Mouse (Mus musculus) kidney, postnatal 4 days (tissue): ENCODE results near the gene Phgr1.
A peak's percentile ranks its signal among the peaks of the same experiment; 100 is the strongest.

Source experiments
- DNase-seq, 2 experiments: peaks; one replicate each; pipeline ENCODE4 v3.0.0; 2021; ENCODE audit warnings: mixed read lengths in 2 of 2

Gene Phgr1

DNA sequence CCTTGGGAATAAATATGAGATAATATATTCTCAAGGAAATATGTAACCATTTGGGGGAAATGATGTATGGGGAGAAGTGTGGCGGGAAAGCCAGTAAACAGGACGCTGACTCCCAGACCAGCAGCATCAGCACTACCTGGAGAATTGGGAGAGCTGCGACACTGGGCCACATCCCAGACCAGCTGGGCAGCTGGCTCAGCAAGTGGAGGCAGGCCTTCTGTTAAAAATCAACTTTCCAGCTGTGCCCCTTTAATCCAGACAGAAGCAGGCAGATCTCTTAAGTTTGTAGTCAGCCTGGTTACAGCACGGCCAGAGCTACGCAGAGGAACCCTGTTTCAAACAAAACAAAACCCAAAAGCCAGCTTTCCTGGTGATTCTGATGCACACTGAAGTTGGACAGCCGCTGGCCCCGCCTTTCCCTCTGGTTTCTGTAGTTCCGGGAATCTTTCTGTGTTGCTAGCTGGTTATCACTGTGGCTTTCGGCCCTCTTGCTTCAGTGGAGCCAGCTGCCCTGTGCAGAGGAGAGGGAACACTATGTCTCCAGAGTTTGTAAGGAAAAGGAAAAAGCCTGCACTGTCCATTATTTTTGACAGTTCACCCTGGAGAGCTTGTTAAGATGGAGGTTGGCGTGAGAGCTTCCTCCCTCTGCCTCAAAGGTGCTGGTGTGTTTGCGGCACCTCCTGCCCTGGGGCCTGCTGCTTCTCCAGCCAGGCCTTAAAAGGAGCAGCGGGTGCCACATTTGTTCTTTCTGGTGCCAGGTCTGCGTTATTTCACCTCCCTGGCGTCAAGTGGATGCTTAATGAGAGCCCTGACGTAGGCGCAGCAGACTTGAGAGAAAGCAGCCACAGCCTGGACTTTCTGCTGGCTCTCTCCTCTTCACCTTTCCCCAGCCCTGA, 20.4 kb upstream of the Phgr1 start:
- DNase-seq, result peak in 1 of 2 experiments; percentile 1

DNA sequence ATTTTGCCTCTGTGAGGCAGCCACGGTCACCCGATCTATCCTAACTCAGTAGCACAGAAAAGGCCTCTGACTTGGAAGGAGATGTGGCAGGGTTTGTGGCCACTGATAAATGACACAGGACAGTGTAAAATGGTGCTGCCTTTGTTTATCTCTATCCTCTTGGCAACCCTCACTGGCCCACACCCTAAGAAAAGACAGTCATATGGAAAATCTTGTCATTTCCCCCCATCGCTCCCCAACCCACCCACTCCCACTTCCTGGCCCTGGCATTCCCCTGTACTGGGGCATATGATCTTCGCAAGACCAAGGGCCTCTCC, 19.8 kb upstream of the Phgr1 start:
- DNase-seq, result no peak

DNA sequence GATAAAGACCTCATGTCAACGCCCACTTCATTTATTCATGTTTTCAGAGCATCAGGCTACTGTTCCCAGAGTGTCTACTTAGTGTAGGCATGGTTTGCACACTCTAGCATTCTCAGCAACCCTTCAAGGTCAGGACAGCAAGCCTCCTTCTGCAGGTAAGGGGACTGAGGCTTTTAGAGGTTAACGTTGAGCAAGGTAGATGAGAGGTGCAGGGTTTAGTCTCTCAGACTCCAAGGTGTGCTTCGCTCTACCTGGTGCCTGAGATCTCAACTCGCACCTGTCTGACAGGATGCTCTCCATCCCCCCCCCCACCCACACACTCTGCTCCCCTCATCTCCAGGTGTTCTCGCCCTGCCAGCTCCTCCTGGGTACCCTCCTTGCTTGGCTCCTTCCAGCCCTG, 18.4 kb upstream of the Phgr1 start:
- peak in 1 of 2 experiments; percentile 0 for DNase-seq

DNA sequence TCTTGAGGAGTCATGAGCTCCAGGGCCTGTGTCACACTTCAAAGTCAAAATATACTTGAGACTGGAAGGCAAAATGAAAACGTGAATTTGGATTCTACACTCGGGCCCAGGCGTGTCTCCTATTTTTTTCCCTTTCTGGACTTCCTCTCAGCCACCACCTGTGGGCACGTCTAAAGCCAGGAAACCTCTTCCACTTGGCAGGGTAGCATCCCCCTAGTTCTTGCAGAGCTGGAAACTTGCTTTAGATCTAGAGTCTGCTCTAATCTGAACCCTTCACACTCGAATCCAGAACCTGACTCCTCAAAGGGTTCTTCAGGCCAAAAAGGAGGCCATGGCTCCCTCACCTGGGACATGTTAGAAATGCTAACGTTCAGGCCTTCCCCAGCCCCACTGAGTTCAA, 17.2 kb upstream of the Phgr1 start:
- DNase-seq, result peak in 1 of 2 experiments; percentile 0

DNA sequence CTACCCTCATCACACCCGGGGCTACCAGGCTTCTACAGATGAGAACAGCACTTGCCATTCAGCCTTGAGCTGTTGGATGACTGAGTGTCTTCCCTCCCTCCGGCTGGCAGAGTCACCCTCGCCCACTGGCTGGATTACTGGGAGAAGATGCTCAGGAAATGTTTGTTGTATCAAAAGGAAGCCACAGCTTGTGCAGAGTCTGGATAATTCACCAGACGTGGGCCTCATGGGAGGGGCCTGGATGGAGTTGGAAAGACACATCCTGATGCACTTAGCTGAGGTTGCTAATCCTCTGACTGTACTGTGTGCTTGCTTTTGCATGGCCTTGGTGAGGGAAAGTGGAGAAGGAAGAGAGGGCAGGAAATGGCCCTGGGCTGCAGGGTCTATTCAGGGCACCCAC, 16.5 kb upstream of the Phgr1 start:
- peak in 1 of 2 experiments; percentile 0 for DNase-seq

DNA sequence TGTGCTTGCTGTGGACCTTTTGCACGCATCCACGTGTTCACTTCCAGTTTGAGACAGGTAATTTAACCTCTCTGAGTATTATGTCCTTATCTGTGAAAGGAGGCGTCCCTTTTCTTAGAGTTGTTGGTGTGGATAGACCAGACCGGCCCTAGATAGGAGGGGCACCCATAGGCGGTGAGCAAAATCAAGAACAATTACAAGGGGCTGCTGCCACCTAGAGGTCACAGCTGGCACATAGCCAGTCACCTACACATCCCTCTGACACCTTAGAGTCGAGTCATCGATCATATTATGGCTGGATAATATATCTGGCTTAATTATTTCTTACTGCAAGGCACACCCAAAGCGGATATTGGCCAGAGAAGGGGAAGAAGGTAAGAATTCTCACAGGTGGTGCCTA, 12.7 kb upstream of the Phgr1 start:
- DNase-seq, result peak; percentile 78 to 84

DNA sequence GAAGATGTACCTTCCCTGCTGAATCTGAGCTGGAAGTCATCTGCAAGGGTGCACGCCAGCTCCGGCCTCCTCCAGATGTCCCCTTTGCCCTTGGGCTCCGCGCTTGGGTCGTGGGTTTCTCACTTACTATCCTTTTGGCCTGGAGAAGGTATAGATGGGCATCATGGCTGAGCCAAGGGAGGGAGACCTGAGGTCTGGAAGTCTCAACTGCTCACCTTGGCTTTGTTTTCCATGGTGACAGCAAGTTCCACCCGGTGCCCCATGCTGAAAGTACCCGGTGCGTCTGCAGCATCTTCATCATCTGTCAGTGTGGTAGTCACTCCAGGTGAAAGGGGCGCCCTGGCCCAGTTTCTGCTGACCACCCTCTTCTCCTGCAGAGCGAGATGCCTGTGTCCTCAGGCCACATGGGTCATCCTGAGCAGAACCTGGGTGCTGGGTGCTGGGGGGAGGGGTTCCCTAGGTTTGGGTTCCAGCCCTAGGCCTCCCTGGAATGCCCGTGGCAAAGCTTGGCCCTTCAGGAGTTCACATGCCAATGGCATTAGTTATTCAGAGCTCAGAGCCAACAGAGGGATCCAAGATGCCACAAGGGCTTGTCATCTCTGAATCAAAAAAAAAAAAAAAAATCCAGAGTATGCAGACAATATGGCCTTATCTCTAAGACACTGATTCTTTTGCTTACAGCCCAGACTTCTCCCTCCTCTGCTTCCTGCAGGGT, 12.1 kb upstream of the Phgr1 start:
- no peak for DNase-seq

DNA sequence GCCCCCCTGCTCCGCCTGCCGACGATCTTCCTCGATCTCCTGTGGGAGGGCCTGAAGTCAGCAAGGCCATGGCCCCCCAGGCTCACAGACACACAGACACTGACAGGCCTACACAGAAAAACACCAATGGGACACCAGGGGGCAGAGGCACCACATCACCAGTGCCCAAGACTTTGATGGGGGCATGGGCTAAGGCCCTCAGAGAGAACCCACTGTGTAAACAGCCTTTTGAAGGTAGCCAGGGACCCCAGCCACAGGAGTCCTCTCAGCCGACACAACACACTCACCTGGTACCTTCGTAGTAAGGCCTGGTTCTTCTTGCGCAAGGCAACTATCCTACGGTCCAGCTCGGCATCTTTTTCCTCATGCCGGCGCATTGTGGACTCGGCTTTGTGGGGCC, 11.2 kb upstream of the Phgr1 start:
- no peak for DNase-seq

DNA sequence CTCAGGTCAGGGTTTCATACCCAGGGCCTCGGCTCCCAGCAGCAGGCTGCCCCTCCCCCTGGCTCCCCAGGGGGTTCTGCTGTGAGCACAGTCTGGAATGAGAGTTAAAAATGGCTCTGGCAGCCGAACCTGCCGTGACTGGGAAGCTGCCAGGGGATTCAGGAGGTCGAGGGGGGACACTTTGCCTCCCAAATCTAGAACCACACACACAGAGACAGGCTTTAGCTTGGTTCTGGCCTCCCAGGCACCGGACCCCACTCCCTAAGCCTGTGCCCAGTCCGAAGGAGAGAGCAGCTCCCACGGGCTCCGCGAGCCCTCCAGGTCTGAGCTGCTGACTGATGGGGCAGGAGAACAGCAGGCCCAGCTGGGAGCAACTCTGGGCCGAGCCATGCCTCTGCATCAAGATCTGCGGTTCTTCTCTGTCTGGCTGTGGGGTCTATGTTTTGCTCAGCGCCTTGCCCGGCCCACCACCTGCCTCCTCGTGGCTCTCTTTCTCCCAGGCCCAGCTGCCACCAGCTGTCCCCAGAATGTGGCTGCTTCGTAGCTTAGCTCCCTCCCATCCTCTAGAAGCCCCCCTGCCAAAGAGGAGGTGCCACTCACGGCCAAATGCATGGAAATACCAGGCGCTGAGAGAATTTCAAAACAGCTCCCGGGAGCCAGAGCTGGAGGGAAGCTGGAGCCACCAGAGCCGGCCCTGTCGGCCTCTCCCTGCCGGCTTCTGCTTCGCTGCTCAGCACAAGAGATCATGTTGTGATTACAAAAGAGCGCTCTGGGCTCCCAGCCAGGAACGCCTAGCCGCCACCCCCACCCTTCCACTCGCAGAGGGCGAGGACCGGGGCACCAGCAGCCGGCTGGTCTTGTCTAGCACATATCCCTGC, 10.4 kb upstream of the Phgr1 start, which contains the start of gene Ccdc9b:
Ccdc9b (minus strand) TSS at position 756 of the 878 bp plus-strand sequence.
- peak; percentile 93 to 94 for DNase-seq

DNA sequence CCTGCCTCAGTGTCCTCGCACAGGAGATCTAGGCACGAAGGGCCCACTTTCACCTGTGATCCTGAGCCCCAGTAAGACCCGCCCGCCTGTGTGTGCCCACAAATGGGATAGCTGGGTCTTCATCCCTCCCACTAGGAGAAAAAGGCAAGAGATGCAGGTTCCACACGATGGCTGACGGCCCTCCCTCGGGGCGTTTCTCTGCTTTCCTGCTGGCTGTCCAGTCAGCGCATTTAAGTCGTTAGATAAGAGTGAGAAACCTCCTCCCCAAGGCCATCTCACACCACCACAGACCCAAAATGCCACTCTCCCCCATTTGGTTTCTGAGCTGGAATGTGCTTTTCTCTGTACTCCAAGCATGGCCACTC, 9.8 kb upstream of the Phgr1 start:
- DNase-seq, result no peak

DNA sequence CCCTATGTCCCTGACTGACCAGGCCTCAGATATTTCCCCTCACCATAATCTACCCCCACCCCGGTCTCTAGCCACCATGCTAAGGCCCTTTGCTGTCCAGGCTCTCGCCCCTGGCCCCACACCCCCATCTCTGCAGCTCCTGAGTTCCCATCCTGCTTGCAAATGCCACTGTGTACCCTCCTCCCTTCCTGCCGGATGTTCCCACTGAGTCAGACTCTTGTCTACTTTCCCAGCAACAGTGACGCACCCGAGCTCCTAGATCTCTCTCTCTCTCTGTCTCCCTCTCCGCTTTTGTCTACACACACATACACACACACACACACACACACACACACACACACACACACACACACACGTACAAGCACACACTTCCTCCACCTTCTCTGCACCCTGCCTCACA, 9.1 kb upstream of the Phgr1 start:
- DNase-seq, result peak; percentile 14 to 31

DNA sequence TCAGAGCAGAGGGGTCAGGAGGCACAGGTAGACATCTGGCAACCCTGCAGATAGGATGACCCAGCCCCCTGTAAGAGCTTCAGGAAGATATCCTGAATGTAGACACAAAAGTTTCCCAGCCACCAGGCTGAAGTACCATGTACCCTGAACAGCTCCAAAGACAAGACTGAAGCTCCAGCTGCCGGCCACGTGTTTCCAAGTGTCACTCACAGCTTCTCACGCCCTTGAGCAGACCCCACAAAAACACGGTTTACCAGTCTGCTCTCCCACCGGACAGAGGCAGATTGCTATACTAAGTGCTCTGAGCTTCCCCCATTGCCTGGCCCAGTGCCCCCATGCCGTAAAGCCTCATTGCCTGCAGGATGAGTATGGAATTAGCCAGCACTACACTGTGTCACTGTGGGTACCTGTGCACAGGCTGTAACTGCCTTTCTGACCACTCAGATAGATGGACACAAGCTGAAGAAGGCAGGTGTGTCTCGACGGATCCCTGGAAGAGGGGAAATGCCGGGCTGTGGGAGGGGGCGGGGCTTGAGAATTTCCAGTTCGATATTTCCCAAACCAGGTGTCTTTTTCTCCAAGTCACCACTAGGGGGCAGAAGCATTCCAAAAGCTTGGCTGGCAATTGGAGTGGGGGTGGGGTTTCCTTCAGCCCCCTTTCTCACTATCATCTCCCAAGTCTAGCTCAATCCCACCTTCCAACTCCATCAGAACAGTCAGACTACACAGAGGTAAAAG, 8.3 kb upstream of the Phgr1 start:
- peak; percentile 45 to 64 for DNase-seq

DNA sequence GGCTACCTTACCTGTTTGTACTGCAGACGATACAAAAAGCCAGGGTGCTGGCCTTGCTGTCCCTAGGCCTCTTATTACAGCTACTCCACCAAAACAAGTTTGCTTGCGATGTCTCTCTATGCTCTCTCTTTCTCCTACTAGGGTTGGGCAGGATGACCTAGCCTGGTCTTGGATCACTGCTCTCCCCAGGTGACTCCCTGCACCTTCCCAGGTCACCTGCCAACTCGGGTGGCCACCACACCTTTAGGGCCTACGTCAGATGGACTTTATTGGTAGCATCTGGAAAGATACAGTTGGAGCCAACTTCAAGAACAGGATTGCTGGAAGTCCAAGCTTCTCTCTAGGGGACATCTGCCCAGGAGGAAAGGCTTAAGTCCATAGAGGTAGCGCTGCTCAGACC, 7.7 kb upstream of the Phgr1 start:
- no peak for DNase-seq

DNA sequence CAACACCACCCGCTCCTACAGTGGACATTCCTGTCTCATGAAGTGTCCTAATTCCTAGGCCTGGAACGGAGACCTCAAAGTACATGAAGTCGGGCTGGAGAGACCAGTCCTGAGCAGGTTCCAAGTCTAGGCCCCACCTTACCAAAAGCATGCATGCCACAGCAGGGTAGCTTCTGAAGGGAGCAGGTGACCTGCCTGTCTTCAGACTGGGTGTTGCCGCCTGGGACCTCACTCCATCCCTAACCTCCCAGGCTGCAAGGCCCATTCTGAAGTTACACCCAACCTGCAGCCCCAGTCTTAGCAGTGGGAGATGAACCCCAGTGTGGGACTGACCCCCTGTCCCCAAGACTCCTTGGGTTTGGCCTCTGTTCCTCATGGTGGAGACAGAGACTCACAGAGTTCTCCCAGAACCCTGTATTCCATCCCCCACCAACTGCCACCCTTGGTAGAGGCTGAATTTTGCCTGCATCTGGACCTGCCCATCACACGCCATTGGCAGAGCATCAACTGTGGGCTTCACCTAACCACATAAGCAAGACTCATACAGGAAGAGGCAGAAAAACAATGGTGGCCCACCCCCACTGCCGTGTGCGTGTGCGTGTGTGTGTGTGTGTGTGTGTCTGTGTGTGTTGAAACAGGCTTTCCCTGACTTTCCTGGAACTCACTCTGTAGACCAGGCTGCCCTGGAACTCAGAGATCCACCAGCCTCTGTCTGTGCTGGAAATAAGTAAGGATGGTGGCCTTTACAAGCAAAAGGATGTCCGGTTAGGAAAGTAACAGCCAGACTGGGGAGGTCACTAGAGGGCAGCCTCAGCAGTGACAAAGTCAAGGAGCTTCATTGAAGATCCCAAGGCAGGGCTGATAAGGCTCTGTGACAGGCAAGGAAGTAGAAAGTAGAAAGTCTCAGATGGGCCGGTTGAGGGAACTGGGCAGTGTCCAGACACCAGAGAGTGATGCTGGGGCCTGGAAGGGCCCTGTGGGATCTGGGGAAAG, 6.2 kb upstream of the Phgr1 start:
- DNase-seq, result no peak

DNA sequence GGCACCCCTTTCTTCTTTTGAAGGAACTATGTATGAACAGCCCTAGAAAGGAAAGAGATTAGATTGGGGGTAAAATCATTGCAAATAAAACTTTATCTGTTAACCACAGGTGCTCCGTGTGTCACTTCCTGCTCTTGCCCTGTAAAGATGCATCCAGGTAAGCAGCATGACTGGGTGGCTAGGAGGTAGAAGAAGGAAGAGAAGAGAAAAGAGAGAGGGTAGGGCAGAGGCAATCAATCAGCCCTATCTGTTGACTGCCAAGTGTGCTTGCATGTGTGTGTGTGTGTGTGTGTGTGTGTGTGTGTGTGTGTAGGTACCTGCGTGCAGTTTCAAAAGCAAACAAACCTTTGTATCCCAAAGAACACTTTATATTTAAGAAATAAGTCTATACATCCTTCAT, 2.0 kb downstream of the Phgr1 start:
- no peak for DNase-seq

DNA sequence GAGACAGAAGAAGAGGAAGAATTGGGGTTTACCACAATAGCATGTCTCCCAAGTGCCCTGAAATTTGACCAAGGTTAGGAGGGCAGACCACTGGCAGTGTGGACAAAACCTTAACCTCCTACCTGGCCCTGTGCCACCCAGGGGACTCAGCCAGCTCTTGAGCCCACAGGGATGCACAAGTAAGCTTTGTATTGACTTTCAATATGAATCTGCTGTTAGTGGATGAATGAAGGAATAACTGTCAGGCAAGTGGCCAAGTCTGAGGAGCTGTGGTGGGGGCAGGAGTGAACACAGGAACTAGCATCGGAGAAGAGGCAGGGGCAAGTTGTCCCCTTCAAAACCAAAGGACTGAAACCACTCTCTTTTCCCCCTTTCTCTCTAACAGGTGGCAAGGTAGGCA, 2.8 kb downstream of the Phgr1 start:
- DNase-seq, result no peak

DNA sequence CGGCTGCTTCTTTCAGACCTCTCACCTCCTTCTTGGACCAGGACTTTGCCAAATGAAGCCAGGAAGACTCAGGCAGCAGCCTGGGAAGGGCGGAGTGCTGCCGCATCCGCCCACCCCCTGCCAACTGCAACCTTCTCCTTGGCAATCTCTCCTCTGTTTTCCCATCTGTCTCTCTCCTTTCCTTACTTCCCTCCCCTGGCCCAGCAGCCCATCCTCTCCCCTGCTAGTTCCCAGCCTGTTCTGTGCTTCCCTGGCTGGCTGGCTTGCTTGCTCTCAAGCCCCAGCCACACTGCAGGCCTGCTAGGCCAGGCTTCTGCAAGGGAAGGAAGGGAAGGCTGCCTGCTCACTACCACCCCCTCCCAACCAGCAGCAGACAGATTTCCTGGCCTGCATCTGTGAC, 3.3 kb downstream of the Phgr1 start:
- no peak for DNase-seq

DNA sequence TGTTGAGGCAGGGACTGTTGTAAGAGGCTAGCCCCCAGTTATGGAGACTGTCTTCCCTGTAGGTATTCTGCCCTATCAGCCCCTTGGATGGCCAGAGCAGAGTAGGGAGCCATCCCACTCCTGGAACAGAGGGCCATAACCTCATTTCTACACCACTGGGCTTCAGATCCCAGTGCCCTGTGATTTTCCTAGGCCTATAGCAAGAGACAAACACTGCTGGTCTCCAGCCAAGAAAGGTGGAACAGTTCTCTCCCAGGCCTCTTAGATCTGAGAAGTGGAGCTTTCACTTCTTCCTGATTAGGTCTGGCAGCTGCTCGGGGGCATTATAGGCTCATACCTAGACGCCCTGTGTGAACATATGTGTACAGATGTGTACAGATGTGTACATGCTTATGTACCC, 3.7 kb downstream of the Phgr1 start:
- no peak for DNase-seq

DNA sequence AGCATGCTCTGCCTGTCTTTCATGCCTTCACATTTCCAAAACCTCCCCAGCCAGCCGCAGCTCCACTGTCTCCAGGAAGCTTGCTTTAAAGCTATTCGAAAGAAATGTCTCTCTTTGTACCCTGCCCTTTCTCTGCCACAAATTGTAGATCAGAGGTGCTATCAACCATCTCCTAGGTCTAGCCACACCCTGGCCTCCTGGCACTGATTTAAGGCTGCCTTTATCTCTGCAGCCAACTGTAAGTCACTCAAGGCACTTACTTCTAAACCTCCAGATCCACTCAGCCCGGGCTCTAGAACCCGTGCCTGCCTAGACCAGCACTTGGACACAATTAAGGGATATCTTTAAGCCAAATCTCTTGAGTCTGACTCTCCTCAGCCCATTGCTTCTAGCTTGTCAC, 5.8 kb downstream of the Phgr1 start:
- no peak for DNase-seq

DNA sequence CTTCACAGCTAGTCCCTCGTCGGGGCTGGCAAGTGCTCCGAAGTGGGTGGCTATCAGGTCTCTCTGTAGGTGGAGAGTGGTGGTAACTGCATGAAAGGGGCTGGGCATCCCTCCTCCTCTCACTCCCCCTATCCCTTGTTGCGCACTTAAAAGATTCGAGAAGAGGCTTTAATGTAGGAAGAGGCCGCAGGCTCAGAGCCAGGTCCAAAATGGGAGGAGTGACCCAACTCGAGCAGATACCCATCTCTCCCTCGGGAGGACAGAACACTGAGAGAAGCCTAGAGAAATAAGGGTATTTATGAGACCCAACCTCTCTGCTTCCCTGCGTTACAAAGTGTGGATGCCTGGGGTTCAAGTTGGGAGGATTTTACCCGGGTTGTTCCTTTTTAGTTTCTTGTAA, 6.5 kb downstream of the Phgr1 start:
- no peak for DNase-seq
